Mouse (Mus musculus): Measurements from ENCODE around the gene D130043K22Rik.

Gene D130043K22Rik

DNA sequence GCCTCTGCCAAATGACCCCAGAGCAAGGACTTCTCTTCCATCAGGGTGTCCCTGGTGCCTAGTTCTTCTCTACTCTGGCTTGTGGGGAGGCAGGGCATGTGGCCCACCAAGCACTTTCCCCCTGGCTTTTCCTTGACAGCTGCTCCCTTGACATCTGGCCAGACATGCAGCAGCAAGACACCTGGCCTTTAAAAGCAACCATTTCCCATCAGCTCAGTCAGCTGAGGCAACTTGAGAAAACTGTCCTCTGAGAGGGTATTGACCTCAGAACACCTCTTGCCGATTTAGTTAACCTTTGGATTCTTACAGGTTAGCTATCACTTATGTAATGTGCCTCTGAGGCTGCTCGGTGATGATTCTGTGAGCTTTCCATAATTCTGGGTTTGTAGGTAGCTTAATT, 48.9 kb downstream of the D130043K22Rik start:
- DNase-seq (ENCODE audit: low spot score) = no peak

DNA sequence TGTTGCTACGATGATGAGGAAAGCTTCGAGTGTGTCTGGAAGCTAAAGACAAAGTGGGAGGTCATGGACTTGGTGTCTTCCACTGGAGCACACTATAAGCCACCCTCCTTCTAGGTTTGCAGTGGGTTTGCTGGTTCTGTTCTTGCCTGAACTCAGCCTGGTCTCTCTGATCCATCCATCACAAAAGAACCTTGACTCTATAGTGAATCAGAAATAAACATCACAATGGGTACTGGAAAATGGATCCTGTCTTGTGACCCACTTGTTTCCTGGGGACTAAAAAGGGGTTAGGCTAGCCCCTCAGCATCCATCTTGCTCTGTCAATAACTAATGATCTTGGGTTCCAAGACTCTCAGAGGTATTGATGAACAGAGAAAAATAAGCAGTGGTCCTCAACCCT, 57.0 kb downstream of the D130043K22Rik start:
- no peak for DNase-seq (ENCODE audit: low spot score)

DNA sequence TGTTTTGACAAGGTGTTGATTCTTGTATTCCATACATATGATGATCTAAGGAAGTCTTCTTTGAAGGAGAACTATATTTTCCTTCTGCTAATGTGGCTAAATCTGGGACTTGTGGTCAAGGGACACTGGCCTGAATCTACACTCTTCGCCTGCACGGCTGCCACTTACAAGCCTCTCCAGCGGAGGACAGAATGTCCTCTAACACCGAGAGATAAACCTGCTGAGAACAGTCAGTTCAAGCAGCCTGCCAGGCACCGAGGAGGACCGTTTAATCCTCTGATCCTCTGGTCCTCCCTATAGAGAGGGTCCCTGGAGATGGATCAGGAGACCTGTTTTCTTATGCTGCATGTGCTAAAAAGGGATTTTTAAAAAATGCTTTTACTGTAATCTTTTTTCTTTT, 58.5 kb downstream of the D130043K22Rik start:
- no peak for DNase-seq (ENCODE audit: low spot score)

- DNase-seq (ENCODE audit: low spot score) = no peak
Observed at GRCm38 (mm10) chr13:24905422-24905821, 60.5 kb downstream of the D130043K22Rik start.

DNA sequence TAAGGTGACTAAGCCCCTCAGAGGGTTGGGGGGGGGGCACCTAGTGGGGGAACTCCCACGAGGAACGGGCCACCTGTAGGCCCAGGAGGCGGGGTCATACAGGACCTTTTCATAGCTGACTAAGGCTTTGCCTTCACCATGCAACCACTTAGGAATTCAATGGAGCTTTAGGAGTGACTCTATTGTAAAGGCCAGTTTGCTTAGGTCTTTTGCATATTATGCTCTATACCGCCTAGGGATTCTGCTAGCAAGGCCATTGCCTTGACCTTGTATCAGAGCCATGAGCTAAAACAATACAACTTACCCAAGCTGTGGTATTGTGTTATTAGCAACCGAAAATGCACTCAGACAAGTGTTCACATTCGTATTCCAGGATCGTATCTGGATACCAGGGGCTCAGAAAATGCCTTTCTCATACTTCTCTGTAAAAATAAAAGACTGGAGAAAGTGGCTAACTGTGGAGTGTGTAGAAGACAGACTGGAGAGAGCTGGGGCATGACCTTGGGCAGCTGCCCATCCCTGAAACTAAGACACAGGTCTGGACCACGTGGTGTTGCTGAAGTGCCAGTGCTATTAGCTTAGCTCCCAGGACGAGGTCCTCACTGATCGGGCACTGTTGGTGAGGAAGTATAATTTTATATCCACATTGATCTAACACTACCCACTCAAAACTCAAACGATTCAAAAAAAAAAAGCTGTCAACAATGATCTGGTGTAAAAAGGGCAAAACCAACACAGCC, 62.1 kb downstream of the D130043K22Rik start:
- no peak for DNase-seq (ENCODE audit: low spot score)

- no peak for DNase-seq (ENCODE audit: low spot score)
Observed at GRCm38 (mm10) chr13:24909112-24909511, 64.2 kb downstream of the D130043K22Rik start.

GRCm38 (mm10) chr13:24913576-24913975, 68.6 kb downstream of the D130043K22Rik start:
- DNase-seq (ENCODE audit: low spot score) = no peak

DNA sequence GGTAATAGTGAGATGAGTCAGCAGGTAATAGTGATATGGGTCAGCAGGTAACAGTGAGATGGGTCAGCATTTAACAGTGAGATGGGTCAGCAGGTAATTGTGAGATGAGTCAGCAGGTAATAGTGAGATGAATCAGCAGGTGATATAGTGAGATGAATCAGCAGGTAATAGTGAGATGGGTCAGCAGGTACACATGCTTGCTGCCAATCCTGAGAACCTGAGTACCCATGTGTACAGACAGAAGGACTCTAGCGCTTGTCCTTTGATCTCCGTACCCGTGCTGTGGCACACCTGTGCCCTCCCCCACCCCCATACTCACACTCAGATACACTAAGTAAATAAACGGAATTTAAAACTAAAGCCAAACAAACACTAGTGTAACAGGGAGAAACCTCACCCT, 70.0 kb downstream of the D130043K22Rik start:
- no peak for DNase-seq (ENCODE audit: low spot score)

- no peak for DNase-seq (ENCODE audit: low spot score)
Observed at GRCm38 (mm10) chr13:24915831-24916230, 70.9 kb downstream of the D130043K22Rik start.

GRCm38 (mm10) chr13:24920333-24920977, 75.5 kb downstream of the D130043K22Rik start:
- peak; percentile 86 for DNase-seq (ENCODE audit: low spot score)

DNA sequence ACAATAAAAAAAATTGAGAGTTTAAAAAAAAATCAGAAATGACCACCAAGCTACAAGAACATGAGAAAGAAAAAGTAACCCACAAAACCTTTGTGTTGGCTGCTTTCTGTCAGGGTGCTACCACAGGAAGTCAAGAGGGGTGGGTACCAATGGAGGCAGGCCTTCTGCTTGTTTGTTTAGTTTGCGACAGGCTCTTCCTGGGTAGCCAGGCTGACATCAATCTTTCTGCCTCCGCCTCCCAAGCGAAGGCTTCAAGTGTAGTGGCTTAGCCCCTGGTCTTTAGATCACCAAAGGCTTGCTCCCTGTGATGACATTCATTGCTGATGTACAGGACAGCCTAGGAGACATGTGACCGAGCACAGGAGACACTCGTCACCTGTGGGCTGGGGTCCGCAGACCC, 76.3 kb downstream of the D130043K22Rik start:
- DNase-seq (ENCODE audit: low spot score) = no peak

DNA sequence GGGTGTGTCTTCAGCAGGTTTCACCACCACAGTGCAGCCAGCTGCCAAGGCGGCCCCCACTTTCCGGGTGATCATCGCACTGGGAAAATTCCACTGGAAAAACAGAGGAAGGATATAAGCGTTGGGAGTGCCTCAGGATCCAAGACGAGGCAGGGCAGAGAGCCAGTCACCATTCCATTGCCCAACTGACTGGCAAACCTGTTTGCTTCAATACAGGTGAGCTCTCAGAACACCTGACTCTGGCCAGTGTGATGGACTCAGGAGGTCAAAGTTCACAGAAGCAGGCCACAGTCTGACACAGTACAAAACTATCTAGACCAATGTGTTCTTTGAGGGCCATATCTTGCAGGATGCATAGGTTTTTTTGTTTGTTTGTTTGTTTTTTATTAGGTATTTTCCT, 79.1 kb downstream of the D130043K22Rik start:
- DNase-seq (ENCODE audit: low spot score) = no peak

DNA sequence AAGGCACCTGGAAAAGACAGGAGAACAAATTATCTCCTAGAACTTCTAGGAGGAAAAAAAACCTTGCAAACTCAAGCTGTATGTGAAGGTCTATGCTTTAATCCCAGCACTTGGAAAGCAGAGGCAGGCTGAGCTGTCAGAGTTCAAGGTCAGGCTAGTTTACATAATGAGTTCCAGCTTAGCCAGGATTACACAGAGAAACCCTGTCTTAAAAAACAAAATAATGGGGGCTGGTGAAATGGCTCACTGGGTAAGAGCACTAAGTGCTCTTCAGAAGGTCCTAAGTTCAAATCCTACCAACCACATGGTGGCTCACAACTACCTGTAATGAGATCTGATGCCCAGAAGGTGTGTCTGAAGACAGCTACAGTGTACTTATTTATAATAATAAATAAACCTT, 85.7 kb downstream of the D130043K22Rik start:
- no peak for DNase-seq (ENCODE audit: low spot score)

DNA sequence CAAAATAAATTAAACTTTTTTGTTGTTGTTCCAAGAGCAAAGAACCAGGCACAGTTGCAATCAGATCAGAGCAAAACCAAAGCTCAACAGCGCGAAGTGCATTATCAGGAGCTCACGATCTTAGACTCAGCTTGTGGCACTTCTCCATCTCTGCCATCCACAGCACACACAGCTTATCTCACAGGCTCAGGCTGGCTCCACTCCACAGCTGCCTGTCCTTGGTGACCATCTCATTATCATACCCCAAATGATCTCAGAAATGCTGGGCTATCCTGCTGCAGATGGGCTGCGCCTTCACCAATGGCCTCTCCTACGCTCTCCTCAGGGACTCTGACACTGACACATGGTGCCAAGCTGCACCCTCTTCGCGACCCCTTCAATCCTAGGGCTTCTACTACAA, 88.3 kb downstream of the D130043K22Rik start:
- DNase-seq (ENCODE audit: low spot score) = no peak

DNA sequence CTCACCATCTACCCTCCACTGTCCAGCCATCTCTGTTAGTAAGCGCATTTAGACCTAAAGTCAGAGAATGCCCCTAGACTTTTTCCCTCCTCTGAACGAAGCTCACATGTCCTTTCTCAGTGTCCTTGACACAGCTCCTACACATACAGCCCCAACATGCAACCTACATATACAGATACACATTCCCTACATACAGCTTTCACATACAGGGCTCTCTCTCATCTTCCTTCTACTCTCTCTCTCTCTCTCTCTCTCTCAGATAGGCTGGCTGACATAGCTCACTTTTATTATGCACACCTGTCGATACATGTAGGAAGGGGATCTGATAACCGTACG, 91.8 kb downstream of the D130043K22Rik start:
- no peak for DNase-seq (ENCODE audit: low spot score)

DNA sequence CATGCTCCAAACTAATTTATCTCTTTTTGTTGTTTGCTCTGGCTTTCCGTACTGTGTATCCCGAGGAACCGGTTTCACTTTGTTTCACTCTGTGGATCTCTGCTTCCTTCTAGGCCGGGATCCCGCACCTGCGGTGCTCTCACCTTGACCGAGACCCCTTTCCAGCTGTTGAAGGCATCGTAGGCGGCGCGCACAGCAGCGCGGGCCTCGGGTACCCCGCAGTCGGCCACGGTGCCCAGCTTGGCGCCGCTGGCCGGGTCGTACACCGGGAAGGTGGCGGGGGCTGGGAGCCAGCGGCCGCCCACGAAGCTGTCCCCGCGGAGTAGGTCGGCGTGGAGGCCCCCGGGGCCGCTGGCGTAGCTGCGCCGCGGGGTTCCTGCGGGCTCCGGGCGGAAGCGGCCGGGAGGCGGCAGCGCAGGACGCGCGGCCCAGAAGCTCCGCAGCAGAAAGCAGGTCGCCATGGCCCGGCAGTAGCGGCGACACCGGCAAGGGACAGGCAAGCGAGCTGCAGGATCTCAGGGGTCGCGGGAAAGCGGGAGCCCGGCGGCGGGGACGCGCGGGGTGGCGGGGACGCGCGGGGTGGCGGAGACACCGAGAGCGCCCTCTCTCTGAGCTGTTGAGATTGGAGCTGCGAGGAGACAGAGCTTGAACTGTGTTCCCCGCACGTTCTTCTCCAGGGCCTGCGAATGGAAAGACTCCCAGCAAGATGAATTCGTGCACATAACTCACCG, 92.3 kb downstream of the D130043K22Rik start, which contains the start of gene Aldh5a1:
Gene Aldh5a1 (minus strand): TSS at position 554 of the 731 bp plus-strand sequence.
- DNase-seq (ENCODE audit: low spot score) = peak; percentile 85

GRCm38 (mm10) chr13:24937839-24938166, 92.9 kb downstream of the D130043K22Rik start:
- no peak for DNase-seq (ENCODE audit: low spot score)

GRCm38 (mm10) chr13:24938683-24939082, 93.7 kb downstream of the D130043K22Rik start:
- peak; percentile 83 for DNase-seq (ENCODE audit: low spot score)

GRCm38 (mm10) chr13:24939472-24939871, 94.5 kb downstream of the D130043K22Rik start:
- DNase-seq (ENCODE audit: low spot score) = no peak

DNA sequence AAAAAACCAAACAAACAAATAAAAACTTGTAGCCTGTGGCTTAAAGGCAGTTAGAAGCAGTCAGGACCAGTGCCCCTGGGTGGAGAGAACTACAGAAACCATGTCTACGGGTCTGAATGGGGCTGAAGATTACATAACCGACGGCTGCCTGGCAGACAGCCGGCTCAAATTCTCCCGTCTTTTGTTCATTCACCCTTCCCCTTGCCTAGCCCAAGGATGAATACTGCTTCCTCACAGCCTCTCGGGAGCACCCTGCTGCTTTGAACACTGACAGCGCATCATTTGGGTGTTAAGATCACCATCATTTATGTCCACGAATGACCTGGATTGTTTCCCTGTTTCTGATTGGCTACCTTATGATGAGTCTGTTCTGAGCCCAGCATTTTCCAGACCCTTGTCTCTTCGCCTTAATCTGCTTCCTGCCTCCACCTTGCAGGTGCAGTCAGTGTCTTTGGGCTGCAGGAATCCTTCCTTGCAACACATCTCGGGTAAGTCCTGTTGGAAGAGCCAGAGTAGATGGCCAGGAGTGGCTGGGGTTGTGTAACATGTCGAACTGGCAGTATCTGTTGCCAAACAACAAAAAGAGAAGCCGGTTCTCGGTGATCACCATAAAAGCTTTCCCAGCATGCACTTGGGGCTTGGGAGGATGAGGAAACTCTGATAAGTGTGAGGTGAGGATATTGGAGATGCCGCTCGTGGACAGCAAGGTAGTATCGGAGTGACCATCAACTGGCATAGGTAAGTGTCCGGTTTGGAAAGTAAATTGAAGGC, 97.8 kb downstream of the D130043K22Rik start, which contains the start of gene Gpld1:
Gene Gpld1 (plus strand): TSS at position 641 of the 771 bp plus-strand sequence.
- no peak for DNase-seq (ENCODE audit: low spot score)

DNA sequence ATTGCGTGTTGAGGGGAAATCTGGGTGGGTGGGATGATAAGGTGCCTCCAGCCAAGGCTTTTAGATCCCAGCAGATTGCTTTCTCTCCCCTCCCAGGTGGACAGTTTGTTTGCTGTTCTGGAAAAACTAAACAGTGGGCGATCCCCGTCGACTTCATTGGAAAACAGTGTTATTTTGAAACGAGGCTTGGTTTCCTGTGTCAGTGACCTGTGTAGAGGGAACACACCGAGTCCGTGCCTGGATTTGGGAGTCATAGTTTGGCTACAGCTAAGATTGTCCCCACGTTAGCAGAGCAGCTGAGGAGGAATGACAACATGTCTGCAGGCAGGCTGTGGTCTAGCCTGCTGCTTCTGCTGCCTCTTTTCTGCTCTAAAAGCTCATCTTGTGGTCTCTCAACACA, 98.4 kb downstream of the D130043K22Rik start:
- DNase-seq (ENCODE audit: low spot score) = no peak

DNA sequence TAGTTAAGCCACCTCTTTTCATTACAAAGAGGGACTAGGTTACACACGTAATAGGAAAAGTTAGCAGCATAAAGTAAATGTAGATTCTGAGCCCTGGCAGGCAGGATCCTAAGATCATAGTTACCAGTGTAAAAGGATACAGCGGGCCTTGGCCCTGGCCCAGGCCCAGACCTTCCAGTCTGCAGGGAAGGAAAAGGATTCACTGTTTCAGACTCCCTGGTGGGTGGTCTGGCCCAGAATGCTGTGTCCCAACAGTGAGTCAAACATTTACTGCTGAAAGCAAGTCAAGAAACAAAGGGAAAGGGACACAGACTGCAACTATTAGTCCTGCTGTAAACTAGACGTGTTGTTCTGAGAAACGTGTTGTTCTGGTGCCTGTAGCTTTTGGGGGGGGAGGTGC, 100.6 kb downstream of the D130043K22Rik start:
- DNase-seq (ENCODE audit: low spot score) = peak; percentile 61

All from embryo, embryonic 10 days (tissue).